Mouse (Mus musculus): ENCODE measurements around the gene Pnpla1. TPM values are rescaled to one million over a fixed set of nuclear protein-coding genes. Genes with fewer than 3 reads are reported as not detected.

The Pnpla1 gene
- polyA plus RNA-seq, 1 experiment from 2014 or later = 12.7 TPM

- Histone ChIP-seq H3K36me3 (ENCODE audit: control insufficient read depth, insufficient read depth, low read length) (no peaks in the 10 kb centered on the region), H3K27ac (replicated peaks) (no peak overlapping the region), H3K9ac (ENCODE audit: low read length) (no peak overlapping the region), H3K4me1 (replicated peaks; ENCODE audit: control insufficient read depth, insufficient read depth) (no peaks in the 10 kb centered on the region), H3K27me3 (ENCODE audit: control insufficient read depth, insufficient read depth, low read length) (no peaks in the 10 kb centered on the region), H3K4me2 (replicated peaks; ENCODE audit: low read depth) (no peak overlapping the region), H3K4me3 (ENCODE audit: low read depth, low read length) (no peak overlapping the region), H3K9me3 (ENCODE audit: control insufficient read depth, low read length) (no peaks in the 10 kb centered on the region)
- ATAC-seq (ENCODE audit: low FRiP score, low TSS enrichment) (no peak), DNase-seq (ENCODE audit: low spot score) (no peak)
- 79% methylated on average over 11 of the region's 11 CpGs for WGBS
- TF ChIP-seq EP300 (optimal IDR thresholded peaks at IDR 0.05) (no peak), CTCF (IDR thresholded peaks at IDR 0.05; ENCODE audit: low read depth) (no peak)
These were observed 36.0 kb downstream of the Pnpla1 start for GRCm38 (mm10) chr17:28894050-28894767.

DNA sequence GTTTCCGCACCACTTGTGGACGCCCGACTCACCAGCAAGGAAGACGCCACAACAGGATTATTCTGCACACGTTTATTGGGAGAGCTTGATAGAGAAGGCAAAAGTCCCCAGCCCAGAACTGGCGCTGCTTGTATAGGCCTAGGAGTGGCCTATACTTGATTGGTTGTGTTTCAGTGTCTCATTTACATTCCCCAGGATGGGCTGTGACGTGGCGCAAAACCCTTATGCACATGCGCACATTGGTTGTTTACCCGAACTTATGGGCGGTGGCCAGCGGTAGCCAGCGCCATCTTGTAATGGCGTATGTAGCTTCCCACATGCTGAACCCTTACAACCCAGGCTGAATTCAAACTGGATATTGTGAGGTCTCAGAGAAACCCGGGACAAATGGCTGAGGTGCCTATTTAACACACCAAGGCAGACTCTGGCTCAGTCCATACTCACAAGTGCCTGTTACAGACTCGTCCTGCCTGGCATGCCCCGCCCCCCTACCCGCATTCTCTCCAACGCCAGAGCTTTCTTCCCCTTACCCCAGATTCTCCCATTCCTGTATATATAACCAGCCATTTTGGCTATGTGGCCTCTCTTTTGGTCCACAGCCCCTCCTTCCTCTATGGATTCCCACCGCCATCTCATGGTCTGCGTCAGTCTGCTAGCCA, 37.1 kb downstream of the Pnpla1 start:
- 96% methylated on average over 21 of the region's 21 CpGs for WGBS
- H3K27me3 ChIP-seq (ENCODE audit: control insufficient read depth, insufficient read depth, low read length) = no peaks in the 10 kb centered on the region
- no peaks in the 10 kb centered on the region for H3K9me3 ChIP-seq (ENCODE audit: control insufficient read depth, low read length)
- H3K36me3 ChIP-seq (ENCODE audit: control insufficient read depth, insufficient read depth, low read length) = no peaks in the 10 kb centered on the region
- TF ChIP-seq CTCF (IDR thresholded peaks at IDR 0.05; ENCODE audit: low read depth) (no peak), EP300 (optimal IDR thresholded peaks at IDR 0.05) (no peak)
- H3K9ac ChIP-seq (ENCODE audit: low read length) = no peak overlapping the region
- H3K4me3 ChIP-seq (ENCODE audit: low read depth, low read length) = no peak overlapping the region
- no peak overlapping the region for H3K4me2 ChIP-seq (replicated peaks; ENCODE audit: low read depth)
- no peak overlapping the region for H3K27ac ChIP-seq (replicated peaks)
- no peaks in the 10 kb centered on the region for H3K4me1 ChIP-seq (replicated peaks; ENCODE audit: control insufficient read depth, insufficient read depth)
- ATAC-seq (ENCODE audit: low FRiP score, low TSS enrichment) = no peak
- DNase-seq (ENCODE audit: low spot score) = no peak

- Histone ChIP-seq H3K36me3 (ENCODE audit: control insufficient read depth, insufficient read depth, low read length) (no peaks in the 10 kb centered on the region), H3K4me2 (replicated peaks; ENCODE audit: low read depth) (no peak overlapping the region), H3K9me3 (ENCODE audit: control insufficient read depth, low read length) (no peaks in the 10 kb centered on the region), H3K9ac (ENCODE audit: low read length) (no peak overlapping the region), H3K27ac (replicated peaks) (no peak overlapping the region), H3K4me1 (replicated peaks; ENCODE audit: control insufficient read depth, insufficient read depth) (no peaks in the 10 kb centered on the region), H3K4me3 (ENCODE audit: low read depth, low read length) (no peak overlapping the region), H3K27me3 (ENCODE audit: control insufficient read depth, insufficient read depth, low read length) (no peaks in the 10 kb centered on the region)
- no peak for ATAC-seq (ENCODE audit: low FRiP score, low TSS enrichment)
- TF ChIP-seq EP300 (optimal IDR thresholded peaks at IDR 0.05) (no peak), CTCF (IDR thresholded peaks at IDR 0.05; ENCODE audit: low read depth) (peak; percentile 58)
- no peak for DNase-seq (ENCODE audit: low spot score)
- WGBS = 93% methylated on average over 11 of the region's 11 CpGs
These were observed 38.0 kb downstream of the Pnpla1 start for GRCm38 (mm10) chr17:28896095-28896780.

DNA sequence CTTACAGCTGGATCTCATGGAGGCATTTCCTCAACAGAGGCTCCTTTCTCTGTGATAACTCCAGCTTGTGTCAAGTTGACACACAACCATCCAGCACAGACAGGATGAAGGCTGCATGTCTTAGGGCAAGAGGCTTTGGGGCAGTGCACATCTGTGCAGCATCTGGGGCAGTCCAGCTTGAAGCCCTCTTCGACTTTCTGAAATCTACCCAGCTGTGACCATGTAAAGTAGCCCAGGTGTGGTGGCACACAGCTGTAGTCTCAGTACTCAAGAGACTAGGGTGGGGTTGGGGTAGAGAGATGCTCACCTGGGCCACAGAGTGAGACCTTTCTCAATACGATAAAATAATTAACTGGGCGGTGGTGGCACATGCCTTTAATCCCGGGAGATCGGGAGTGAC, 39.6 kb downstream of the Pnpla1 start:
- Histone ChIP-seq H3K4me2 (replicated peaks; ENCODE audit: low read depth) (no peak overlapping the region), H3K27ac (replicated peaks) (no peak overlapping the region), H3K36me3 (ENCODE audit: control insufficient read depth, insufficient read depth, low read length) (no peaks in the 10 kb centered on the region), H3K27me3 (ENCODE audit: control insufficient read depth, insufficient read depth, low read length) (no peaks in the 10 kb centered on the region), H3K4me3 (ENCODE audit: low read depth, low read length) (no peak overlapping the region), H3K9me3 (ENCODE audit: control insufficient read depth, low read length) (no peaks in the 10 kb centered on the region), H3K4me1 (replicated peaks; ENCODE audit: control insufficient read depth, insufficient read depth) (no peaks in the 10 kb centered on the region), H3K9ac (ENCODE audit: low read length) (no peak overlapping the region)
- TF ChIP-seq EP300 (optimal IDR thresholded peaks at IDR 0.05) = no peak
- no peak for TF ChIP-seq CTCF (IDR thresholded peaks at IDR 0.05; ENCODE audit: low read depth)
- DNase-seq (ENCODE audit: low spot score) (no peak), ATAC-seq (ENCODE audit: low FRiP score, low TSS enrichment) (peak; percentile 19; the same call in 1 of the 2 replicates)
- WGBS = 71% methylated on average over 5 of the region's 5 CpGs

DNA sequence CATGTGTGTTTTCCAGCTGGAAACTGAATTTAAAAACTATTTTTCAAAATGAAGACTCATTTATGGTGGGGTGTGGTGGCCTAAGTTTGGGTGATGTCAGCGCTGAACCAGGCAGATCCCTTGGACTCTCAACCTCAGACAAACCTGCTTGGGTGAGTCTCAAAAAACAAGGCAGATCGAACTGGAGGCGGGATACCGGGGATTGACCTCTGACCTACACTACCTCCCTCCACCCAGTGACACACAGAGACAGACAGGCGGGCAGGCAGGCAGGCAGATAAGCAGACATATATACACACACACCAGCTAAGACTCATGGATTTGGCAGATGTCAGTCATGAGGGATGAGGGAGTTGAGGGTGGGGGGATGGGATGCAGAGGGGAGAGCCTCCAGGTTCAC, 40.0 kb downstream of the Pnpla1 start:
- Histone ChIP-seq H3K36me3 (ENCODE audit: control insufficient read depth, insufficient read depth, low read length) (no peaks in the 10 kb centered on the region), H3K9ac (ENCODE audit: low read length) (no peak overlapping the region), H3K27me3 (ENCODE audit: control insufficient read depth, insufficient read depth, low read length) (no peaks in the 10 kb centered on the region), H3K4me2 (replicated peaks; ENCODE audit: low read depth) (no peak overlapping the region), H3K9me3 (ENCODE audit: control insufficient read depth, low read length) (no peaks in the 10 kb centered on the region), H3K4me1 (replicated peaks; ENCODE audit: control insufficient read depth, insufficient read depth) (no peaks in the 10 kb centered on the region), H3K27ac (replicated peaks) (no peak overlapping the region), H3K4me3 (ENCODE audit: low read depth, low read length) (no peak overlapping the region)
- TF ChIP-seq EP300 (optimal IDR thresholded peaks at IDR 0.05) (no peak), CTCF (IDR thresholded peaks at IDR 0.05; ENCODE audit: low read depth) (no peak)
- peak; percentile 17; the same call in 1 of the 2 replicates for ATAC-seq (ENCODE audit: low FRiP score, low TSS enrichment)
- DNase-seq (ENCODE audit: low spot score) = no peak
- 57% methylated on average over 5 of the region's 5 CpGs for WGBS

Data from stomach, postnatal 0 days (tissue).